Mouse (Mus musculus) embryonic facial prominence, embryonic 11.5 days (tissue): ENCODE data around the gene Ppp3cb. TPM values are rescaled to one million over a fixed set of nuclear protein-coding genes. Genes with fewer than 3 reads are reported as not detected.

Source experiments
- ATAC-seq: fragments of 200-750 bp; cut with Nextera tagmentation; replicated peaks from 2 replicates; pipeline ENCODE4 v1.8.0; 2017; ENCODE audit warnings: low read depth; ENCODE audit not compliant: insufficient number of reproducible peaks, low FRiP score, low TSS enrichment
- DNase-seq: peaks from one replicate; pipeline ENCODE4 v3.0.0-alpha.2; 2015; ENCODE audit warnings: low spot score
- H3K27ac ChIP-seq: fragments of 300-500 bp; sonication (generic); replicated peaks from 2 replicates; pipeline ENCODE4 v1.5.1; 2014; ENCODE audit warnings: mild to moderate bottlenecking, low read depth, low read length, control low read depth
- H3K27me3 ChIP-seq: fragments of 300-500 bp; sonication (generic); 2 replicates; pipeline ENCODE4 v1.6.1; 2014; ENCODE audit warnings: mild to moderate bottlenecking, low read length, moderate library complexity, mixed read lengths; ENCODE audit not compliant: control insufficient read depth, insufficient read depth
- H3K36me3 ChIP-seq: fragments of 300-500 bp; sonication (generic); replicated peaks from 2 replicates; pipeline ENCODE4 v1.6.1; 2014; ENCODE audit warnings: low read depth, mild to moderate bottlenecking, low read length, moderate library complexity, mixed read lengths; ENCODE audit not compliant: control insufficient read depth, insufficient read depth
- H3K4me1 ChIP-seq: fragments of 300-500 bp; sonication (generic); 2 replicates; pipeline ENCODE4 v1.6.1; 2014; ENCODE audit warnings: low read length, mixed read lengths; ENCODE audit not compliant: control insufficient read depth, insufficient read depth
- H3K4me2 ChIP-seq: fragments of 300-500 bp; sonication (generic); 2 replicates; pipeline ENCODE4 v1.6.1; 2014; ENCODE audit warnings: low read depth, mild to moderate bottlenecking, control low read depth, low read length, moderate library complexity
- H3K4me3 ChIP-seq: fragments of 300-500 bp; sonication (generic); 2 replicates; pipeline ENCODE4 v1.5.1; 2014; ENCODE audit warnings: low read depth, low read length, control low read depth
- H3K9ac ChIP-seq: fragments of 300-500 bp; sonication (generic); replicated peaks from 2 replicates; pipeline ENCODE4 v1.6.1; 2014; ENCODE audit warnings: mild to moderate bottlenecking, control low read depth, low read length
- H3K9me3 ChIP-seq: fragments of 300-500 bp; sonication (generic); replicated peaks from 2 replicates; pipeline ENCODE4 v1.6.1; 2016; ENCODE audit warnings: mild to moderate bottlenecking, low read length, inconsistent platforms, mixed read lengths; ENCODE audit not compliant: control insufficient read depth
- WGBS: fragments of 180-500 bp; shearing (Covaris S2); extraction: QIAGEN DNeasy Blood & Tissue Kit; methylation state at CpG from one replicate; pipeline ENCODE4 v1.1.7; 2014; 5-methylcytosine and 5-hydroxymethylcytosine counted together
- polyA plus RNA-seq: library from polyadenylated mRNA; unstranded; fragments of >200 nt; fragmentation: Nextera tagmentation; extraction: Ambion mirVana; gene quantifications from 2 replicates; pipeline ENCODE4 v1.2.1, GENCODE M21; 2014

Ppp3cb gene
- polyA plus RNA-seq, 1 experiment from 2014 or later = 62.5 TPM

- ATAC-seq (no peak), DNase-seq (peak; percentile 82)
- H3K27me3 ChIP-seq = no peaks in the 10 kb centered on the region
- peak within 1 kb of the TSS; percentile 59 for H3K4me2 ChIP-seq
- H3K9me3 ChIP-seq = no peaks in the 10 kb centered on the region
- H3K4me1 ChIP-seq = no peaks in the 10 kb centered on the region
- H3K4me3 ChIP-seq = peak within 1 kb of the TSS; percentile 29
- H3K27ac ChIP-seq = no peak within 1 kb of the TSS
- WGBS = 3% methylated on average over 15 of the region's 15 CpGs
- peak within 1 kb of the TSS; percentile 33 for H3K9ac ChIP-seq
- H3K36me3 ChIP-seq = no peaks in the 10 kb centered on the region
Observed at GRCm38 (mm10) chr14:20451765-20452331, 94.5 kb downstream of the Ppp3cb start, which contains the start of gene Cfap70. Gene Cfap70, minus strand, starts transcription at chr14:20452226.

GRCm38 (mm10) chr14:20451302-20451701 lies 95.1 kb downstream of the Ppp3cb start:
- Histone ChIP-seq H3K9me3 (no peaks in the 10 kb centered on the region), H3K4me3 (peak overlapping the region; percentile 29), H3K27me3 (no peaks in the 10 kb centered on the region), H3K9ac (peak overlapping the region; percentile 33; the same call in 1 of the 2 replicates), H3K36me3 (no peaks in the 10 kb centered on the region), H3K4me2 (peak overlapping the region; percentile 59), H3K4me1 (no peaks in the 10 kb centered on the region), H3K27ac (no peak overlapping the region)
- ATAC-seq (no peak), DNase-seq (no peak)
- 10% methylated on average over 2 of the region's 2 CpGs for WGBS

Other genes with a start within 250 kb of the Ppp3cb start
- 66.3 and 70.2 TPM in 2 replicates for gene Ecd, start 198.5 kb downstream of the Ppp3cb start, polyA plus RNA-seq
- 49.0 and 52.9 TPM in 2 replicates for gene Fam149b, start 198.4 kb downstream of the Ppp3cb start, polyA plus RNA-seq
- 251 and 274 TPM in 2 replicates for gene Dnajc9, start 157.7 kb downstream of the Ppp3cb start, polyA plus RNA-seq
- 73.3 and 79.5 TPM in 2 replicates for gene Mrps16, start 152.9 kb downstream of the Ppp3cb start, polyA plus RNA-seq
- gene Cfap70, start 94.3 kb downstream of the Ppp3cb start, polyA plus RNA-seq = 0.31 and 0.46 TPM in 2 replicates
- 27.8 and 30.0 TPM in 2 replicates for gene Anxa7, start 66.4 kb downstream of the Ppp3cb start, polyA plus RNA-seq
- gene Mss51, start 49.7 kb downstream of the Ppp3cb start, polyA plus RNA-seq = 0.53 and 0.66 TPM in 2 replicates
- gene Usp54, start 94.5 kb upstream of the Ppp3cb start, polyA plus RNA-seq = 12.6 and 14.4 TPM in 2 replicates
- gene Myoz1, start 110.0 kb upstream of the Ppp3cb start, polyA plus RNA-seq = 0.58 and 1.2 TPM in 2 replicates
- 1.6 and 2.2 TPM in 2 replicates for gene Synpo2l, start 121.8 kb upstream of the Ppp3cb start, polyA plus RNA-seq
- 73.7 and 76.8 TPM in 2 replicates for gene Sec24c, start 127.7 kb upstream of the Ppp3cb start, polyA plus RNA-seq
- gene Fut11, start 148.4 kb upstream of the Ppp3cb start, polyA plus RNA-seq = 19.9 and 21.0 TPM in 2 replicates
- gene Chchd1, start 156.4 kb upstream of the Ppp3cb start, polyA plus RNA-seq = 254 and 257 TPM in 2 replicates
- 21.6 and 24.3 TPM in 2 replicates for gene Zswim8, start 161.0 kb upstream of the Ppp3cb start, polyA plus RNA-seq
- gene Ndst2, start 188.0 kb upstream of the Ppp3cb start, polyA plus RNA-seq = 23.3 and 24.5 TPM in 2 replicates
- gene Camk2g, start 247.5 kb upstream of the Ppp3cb start, polyA plus RNA-seq = 47.1 and 58.4 TPM in 2 replicates